Mouse (Mus musculus) testis, adult 2 months (tissue): ENCODE measurements around the gene Rps6ka5. TPM values are rescaled to one million over a fixed set of nuclear protein-coding genes. Genes with fewer than 3 reads are reported as not detected.

Source experiments
- H3K27ac ChIP-seq: fragments of 200-500 bp; 2 replicates; pipeline ENCODE4 v1.5.1; 2012; ENCODE audit warnings: low read depth, low read length; ENCODE audit not compliant: control insufficient read depth, insufficient read depth
- H3K27me3 ChIP-seq: fragments of 200-500 bp; 2 replicates; pipeline ENCODE4 v1.6.1; 2012; ENCODE audit warnings: mild to moderate bottlenecking, low read length, moderate library complexity; ENCODE audit not compliant: control insufficient read depth, insufficient read depth
- H3K36me3 ChIP-seq: fragments of 200-500 bp; 2 replicates; pipeline ENCODE4 v1.6.1; 2012; ENCODE audit warnings: mild to moderate bottlenecking, low read length; ENCODE audit not compliant: control insufficient read depth, insufficient read depth
- H3K4me1 ChIP-seq: fragments of 200-500 bp; 2 replicates; pipeline ENCODE4 v1.6.1; 2012; ENCODE audit warnings: low read length; ENCODE audit not compliant: control insufficient read depth, insufficient read depth
- H3K4me3 ChIP-seq: fragments of 200-500 bp; 2 replicates; pipeline ENCODE4 v1.5.1; 2012; ENCODE audit warnings: low read depth, mild to moderate bottlenecking, low read length, moderate library complexity, mixed read lengths; ENCODE audit not compliant: control insufficient read depth
- CTCF ChIP-seq: fragments of 200-500 bp; IDR thresholded peaks from 2 replicates; pipeline ENCODE4 v1.5.1; 2012; ENCODE audit warnings: low read depth, mild to moderate bottlenecking, inconsistent platforms, low read length, moderate library complexity; ENCODE audit not compliant: control insufficient read depth, insufficient read depth, insufficient replicate concordance
- POLR2A ChIP-seq: fragments of 200-500 bp; IDR thresholded peaks from 2 replicates; pipeline ENCODE4 v1.6.1; 2012; ENCODE audit warnings: low read depth, mild to moderate bottlenecking, inconsistent platforms, low read length, moderate library complexity; ENCODE audit not compliant: control insufficient read depth
- polyA plus RNA-seq: library from polyadenylated mRNA; depleted of rRNA; stranded (reverse); fragments of >200 nt; gene quantifications from 2 replicates; pipeline ENCODE4 v1.2.3, GENCODE M21; 2012

The Rps6ka5 gene
- polyA plus RNA-seq, 1 experiment, result 4.1 TPM

DNA sequence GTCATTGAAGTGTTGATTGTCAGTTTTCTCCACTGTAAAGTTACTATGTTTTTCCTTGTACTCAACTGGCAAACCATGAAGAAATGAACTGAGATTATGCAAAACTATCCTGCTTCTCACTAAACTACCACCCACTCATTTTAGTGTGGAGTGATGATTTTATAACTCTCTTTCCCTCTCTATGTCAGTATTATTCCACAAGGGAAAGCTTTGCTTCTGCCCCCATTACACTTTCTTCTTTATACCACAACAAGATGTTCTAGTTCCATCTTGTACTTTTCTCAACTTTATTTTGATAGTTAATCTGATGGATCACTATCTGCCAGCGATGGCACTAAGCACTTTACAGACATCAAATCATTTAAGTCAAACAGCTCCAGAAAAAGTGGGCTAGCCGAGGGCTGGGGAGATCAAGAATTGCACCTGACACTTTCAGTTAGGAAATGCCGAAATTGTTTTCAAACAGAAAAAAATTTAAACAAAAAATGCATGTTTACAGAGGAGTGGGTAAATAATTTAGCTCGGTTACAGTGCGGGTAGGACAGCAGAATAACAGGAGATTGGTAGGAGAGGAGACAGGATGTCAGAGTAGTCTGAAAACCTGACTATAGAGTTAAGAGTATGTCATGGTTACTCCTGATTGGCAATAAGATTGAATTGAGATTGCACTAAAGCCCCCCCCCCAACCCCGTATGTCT, 91.0 kb downstream of the Rps6ka5 start:
- Histone ChIP-seq H3K4me3 (no peak overlapping the region), H3K27ac (no peak overlapping the region), H3K4me1 (no peaks in the 10 kb centered on the region), H3K27me3 (no peaks in the 10 kb centered on the region), H3K36me3 (no peaks in the 10 kb centered on the region)
- TF ChIP-seq POLR2A, result no peak
- no peak for TF ChIP-seq CTCF

DNA sequence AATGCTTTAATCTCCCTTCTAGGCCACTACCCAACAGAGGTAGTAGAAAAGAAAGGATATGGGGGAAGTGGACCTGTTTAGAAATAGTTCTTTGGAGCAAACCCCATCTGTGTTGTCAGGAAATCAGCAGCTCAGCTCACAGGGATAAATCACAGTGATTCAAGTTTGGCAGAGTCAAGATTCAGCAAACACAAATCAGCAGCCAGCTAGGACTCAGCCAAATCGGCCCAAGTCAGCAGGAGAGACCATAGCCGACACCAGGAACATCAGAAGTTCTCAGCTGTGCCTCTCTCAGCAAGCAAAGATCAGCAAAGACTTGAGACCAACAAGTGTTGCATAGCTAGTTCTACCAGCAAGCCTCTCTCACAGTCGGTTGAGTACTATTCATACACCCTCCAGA, 93.6 kb downstream of the Rps6ka5 start:
- Histone ChIP-seq H3K27ac (no peak overlapping the region), H3K36me3 (no peaks in the 10 kb centered on the region), H3K27me3 (no peaks in the 10 kb centered on the region), H3K4me3 (no peak overlapping the region), H3K4me1 (no peaks in the 10 kb centered on the region)
- TF ChIP-seq POLR2A (no peak), CTCF (no peak)

DNA sequence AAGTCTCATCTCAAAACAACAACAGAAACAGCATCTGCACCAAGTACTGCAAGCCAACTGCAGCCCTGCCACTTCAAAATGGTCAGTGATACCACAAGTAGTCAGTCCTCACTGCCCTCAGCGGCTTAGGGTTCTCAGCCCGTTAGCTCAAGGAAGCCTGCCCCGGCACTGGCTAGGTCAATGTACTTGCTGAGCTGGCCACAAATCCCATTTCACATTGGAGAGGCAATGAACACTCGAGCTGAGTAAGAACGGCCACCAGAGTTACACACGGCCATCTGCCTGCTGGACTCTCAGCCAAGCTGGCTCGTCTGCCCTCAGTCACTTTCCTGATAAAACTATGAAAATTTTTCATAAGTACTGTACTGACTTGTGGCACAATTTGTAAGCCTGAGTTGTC, 95.5 kb downstream of the Rps6ka5 start:
- no peaks in the 10 kb centered on the region for H3K36me3 ChIP-seq
- H3K27me3 ChIP-seq, result no peaks in the 10 kb centered on the region
- no peak overlapping the region for H3K4me3 ChIP-seq
- no peak overlapping the region for H3K27ac ChIP-seq
- no peaks in the 10 kb centered on the region for H3K4me1 ChIP-seq
- no peak for TF ChIP-seq POLR2A
- TF ChIP-seq CTCF, result no peak

DNA sequence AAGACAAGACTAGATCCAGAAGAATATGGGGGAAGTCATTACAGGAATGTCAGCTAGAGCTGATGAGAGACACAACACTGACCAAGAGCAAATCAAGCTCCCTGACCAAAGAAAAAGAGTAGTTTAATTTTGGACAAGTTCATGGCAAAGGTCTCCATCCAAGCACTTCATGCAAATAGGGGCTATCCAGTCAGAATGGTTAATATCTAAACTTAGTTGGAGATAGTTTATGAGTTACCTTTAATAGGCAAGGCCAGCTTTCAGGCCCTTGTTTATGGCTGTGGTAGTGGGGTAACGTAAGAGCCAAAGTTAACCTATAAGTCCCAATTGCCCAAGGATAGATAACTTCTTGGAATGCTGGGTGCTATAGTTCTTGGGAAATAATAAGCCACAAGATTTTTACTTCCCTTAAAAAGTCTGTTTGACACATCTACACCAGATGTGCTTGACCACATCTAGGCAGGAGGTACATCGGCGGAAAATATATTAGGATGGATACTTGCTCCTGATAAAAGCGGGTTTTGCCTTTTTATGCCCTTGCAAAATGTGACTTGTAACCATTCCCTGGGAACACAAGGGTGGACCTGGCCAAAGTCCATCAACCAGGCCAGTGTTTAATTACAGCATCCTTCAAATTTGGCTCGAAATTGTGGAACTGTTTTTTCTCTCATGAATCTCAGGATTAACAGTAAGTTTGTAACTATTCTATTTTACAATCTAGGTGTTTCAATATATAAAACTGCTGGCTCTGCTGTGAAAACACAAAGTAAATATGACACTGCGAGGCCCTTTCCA, 97.5 kb downstream of the Rps6ka5 start:
- H3K27ac ChIP-seq, result no peak overlapping the region

DNA sequence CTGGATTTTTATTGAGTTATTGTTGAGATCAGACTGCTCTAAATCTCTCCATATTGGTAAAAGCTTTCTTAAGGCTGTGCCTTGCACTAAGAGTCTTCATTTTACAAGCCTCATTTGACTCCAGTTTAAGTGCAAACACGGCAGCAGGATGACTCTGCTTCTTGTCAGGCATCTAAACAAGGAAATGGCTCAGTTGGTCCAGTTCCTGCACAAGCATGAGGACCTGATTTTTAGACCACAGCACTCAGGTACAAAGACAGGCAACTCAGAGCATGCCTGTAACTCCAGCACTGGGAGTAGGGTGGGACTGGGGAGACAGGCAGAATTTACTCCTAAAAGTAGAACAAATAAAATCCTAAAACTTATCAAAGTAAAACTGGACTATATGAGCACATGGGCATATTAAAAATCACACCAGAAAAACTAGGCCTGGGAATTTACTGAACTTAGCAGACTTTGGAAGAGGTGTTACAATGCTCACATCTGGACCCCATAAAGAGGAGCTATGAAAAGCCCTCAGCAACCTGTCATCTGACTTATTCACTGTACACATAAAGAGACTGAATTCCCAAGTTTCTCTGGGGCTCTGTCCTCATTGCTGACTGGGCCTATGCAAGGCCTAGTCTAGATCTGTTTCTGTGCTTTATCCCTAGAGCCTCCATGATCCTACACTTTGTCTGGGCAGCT, 99.6 kb downstream of the Rps6ka5 start:
- Histone ChIP-seq H3K27me3 (no peaks in the 10 kb centered on the region), H3K27ac (no peak overlapping the region), H3K36me3 (no peaks in the 10 kb centered on the region), H3K4me3 (no peak overlapping the region), H3K4me1 (no peaks in the 10 kb centered on the region)
- no peak for TF ChIP-seq POLR2A
- TF ChIP-seq CTCF, result no peak

More for the DNA sequence above, 97.5 kb downstream of the Rps6ka5 start:
- no peaks in the 10 kb centered on the region for H3K36me3 ChIP-seq
- TF ChIP-seq POLR2A (no peak), CTCF (no peak)
- H3K4me3 ChIP-seq, result no peak overlapping the region
- H3K4me1 ChIP-seq, result no peaks in the 10 kb centered on the region
- no peaks in the 10 kb centered on the region for H3K27me3 ChIP-seq

DNA sequence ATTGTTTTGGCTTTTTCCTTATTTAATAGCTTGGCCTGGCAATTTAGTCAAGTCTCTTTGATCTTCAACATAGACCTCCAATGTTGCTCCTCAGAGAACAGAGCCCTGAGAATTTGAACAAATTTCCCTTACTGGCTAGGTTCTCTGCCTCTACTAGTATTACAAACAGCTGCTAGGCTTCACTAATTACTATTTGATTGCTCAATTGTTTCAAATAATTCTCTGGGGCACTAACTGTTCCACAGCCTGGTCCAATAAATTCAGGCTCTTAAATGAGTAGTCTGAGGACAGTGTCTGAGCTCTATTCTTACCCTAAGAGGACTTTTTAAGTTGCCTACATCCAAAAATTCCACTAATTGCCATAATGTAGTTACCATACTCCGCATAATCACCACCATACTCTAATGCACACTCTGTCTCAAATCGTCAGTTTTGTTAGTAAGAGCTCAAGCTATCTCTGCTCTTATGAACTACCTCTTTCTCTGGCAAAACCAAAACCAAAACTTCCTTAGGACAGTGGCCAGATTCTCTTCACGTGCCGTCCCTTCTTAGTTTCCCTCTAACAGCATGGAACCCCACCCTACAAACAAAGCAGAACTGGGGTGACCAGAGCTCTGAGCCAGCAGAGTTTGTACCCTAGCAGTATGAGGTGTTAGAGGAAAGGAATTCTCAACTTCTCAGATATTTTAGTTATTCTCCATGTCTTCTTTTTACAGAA, 100.4 kb downstream of the Rps6ka5 start:
- H3K27me3 ChIP-seq, result no peaks in the 10 kb centered on the region
- H3K4me3 ChIP-seq, result no peak overlapping the region
- no peak overlapping the region for H3K27ac ChIP-seq
- TF ChIP-seq POLR2A (no peak), CTCF (no peak)
- H3K36me3 ChIP-seq, result no peaks in the 10 kb centered on the region
- H3K4me1 ChIP-seq, result no peaks in the 10 kb centered on the region
